Mouse (Mus musculus) liver (tissue): ENCODE results near the gene Pebp1.
"Not testable (repeated sequence)": the region's sequence is repeated elsewhere in the genome, so short reads cannot be mapped to it uniquely, and the experiment has no call there.

Source experiments
- DNase-seq: peaks from one replicate; pipeline ENCODE4 v3.0.0-alpha.2; 2020; ENCODE audit warnings: mixed read lengths

The Pebp1 gene

GRCm38 (mm10) chr5:117286831-117287822, at the start of gene Pebp1:
Pebp1 (minus strand) TSS chr5:117287625.
- peak; percentile 96 for DNase-seq

- DNase-seq = no peak
Measured at GRCm38 (mm10) chr5:117330457-117330856, 43.0 kb upstream of the Pebp1 start.

GRCm38 (mm10) chr5:117326408-117326807, 39.0 kb upstream of the Pebp1 start:
- DNase-seq = no peak

GRCm38 (mm10) chr5:117323751-117324150, 36.3 kb upstream of the Pebp1 start:
- no peak for DNase-seq

- peak; percentile 36 for DNase-seq
Measured at GRCm38 (mm10) chr5:117318741-117319629, 31.6 kb upstream of the Pebp1 start, which contains the start of gene Vsig10. Vsig10 (plus strand) TSS chr5:117319083.

GRCm38 (mm10) chr5:117314587-117315428, 27.4 kb upstream of the Pebp1 start:
- DNase-seq = no peak

GRCm38 (mm10) chr5:117313909-117314308, 26.5 kb upstream of the Pebp1 start:
- no peak for DNase-seq

GRCm38 (mm10) chr5:117313420-117313819, 26.0 kb upstream of the Pebp1 start:
- DNase-seq = peak; percentile 66

- DNase-seq = peak; percentile 75
Measured at GRCm38 (mm10) chr5:117307699-117308098, 20.3 kb upstream of the Pebp1 start.

GRCm38 (mm10) chr5:117306826-117307225, 19.4 kb upstream of the Pebp1 start:
- no peak for DNase-seq

- no peak for DNase-seq
Measured at GRCm38 (mm10) chr5:117305754-117306153, 18.3 kb upstream of the Pebp1 start.

- DNase-seq = peak; percentile 63
Measured at GRCm38 (mm10) chr5:117304947-117305346, 17.5 kb upstream of the Pebp1 start.

GRCm38 (mm10) chr5:117303691-117304579, 16.5 kb upstream of the Pebp1 start:
- no peak for DNase-seq

- DNase-seq = no peak
Measured at GRCm38 (mm10) chr5:117302899-117303298, 15.5 kb upstream of the Pebp1 start.

GRCm38 (mm10) chr5:117295011-117295410, 7.6 kb upstream of the Pebp1 start:
- no peak for DNase-seq

- DNase-seq = not testable (repeated sequence)
Measured at GRCm38 (mm10) chr5:117293776-117294175, 6.4 kb upstream of the Pebp1 start.

- DNase-seq = no peak
Measured at GRCm38 (mm10) chr5:117292547-117292946, 5.1 kb upstream of the Pebp1 start.

GRCm38 (mm10) chr5:117291312-117291711, 3.9 kb upstream of the Pebp1 start:
- DNase-seq = no peak

GRCm38 (mm10) chr5:117290081-117290480, 2.7 kb upstream of the Pebp1 start:
- no peak for DNase-seq

GRCm38 (mm10) chr5:117289646-117290045, 2.2 kb upstream of the Pebp1 start:
- no peak for DNase-seq

GRCm38 (mm10) chr5:117286286-117286685, 1.1 kb downstream of the Pebp1 start:
- DNase-seq = no peak
